Mouse (Mus musculus) midbrain, embryonic 16.5 days (tissue): ENCODE data around the gene Lman2l. TPM values are rescaled to one million over a fixed set of nuclear protein-coding genes. Genes with fewer than 3 reads are reported as not detected.

Experiments used
- ATAC-seq: fragments of 200-750 bp; cut with Nextera tagmentation; 2 replicates; pipeline ENCODE4 v1.8.0; 2017; ENCODE audit warnings: moderate TSS enrichment
- H3K27ac ChIP-seq: fragments of 300-500 bp; sonication (generic); 2 replicates; pipeline ENCODE4 v1.5.1; 2014; ENCODE audit warnings: mild to moderate bottlenecking, low read length, mixed read lengths
- H3K27me3 ChIP-seq: fragments of 300-500 bp; sonication (generic); 2 replicates; pipeline ENCODE4 v1.6.1; 2014; ENCODE audit warnings: low read depth, low read length, mixed read lengths; ENCODE audit not compliant: control insufficient read depth, insufficient read depth
- H3K36me3 ChIP-seq: fragments of 300-500 bp; sonication (generic); 2 replicates; pipeline ENCODE4 v1.6.1; 2014; ENCODE audit warnings: mild to moderate bottlenecking, low read length, moderate library complexity, mixed read lengths; ENCODE audit not compliant: control insufficient read depth, insufficient read depth
- H3K4me1 ChIP-seq: fragments of 300-500 bp; sonication (generic); 2 replicates; pipeline ENCODE4 v1.6.1; 2014; ENCODE audit warnings: mild to moderate bottlenecking, low read length, mixed read lengths; ENCODE audit not compliant: control insufficient read depth, insufficient read depth
- H3K4me2 ChIP-seq: fragments of 300-500 bp; sonication (generic); 2 replicates; pipeline ENCODE4 v1.6.1; 2014; ENCODE audit warnings: mild to moderate bottlenecking, low read length, mixed read lengths
- H3K4me3 ChIP-seq: fragments of 300-500 bp; sonication (generic); 2 replicates; pipeline ENCODE4 v1.5.1; 2014; ENCODE audit warnings: low read depth, mild to moderate bottlenecking, low read length, moderate library complexity, mixed read lengths
- H3K9ac ChIP-seq: fragments of 300-500 bp; sonication (generic); 2 replicates; pipeline ENCODE4 v1.6.1; 2014; ENCODE audit warnings: low read depth, low read length, mixed read lengths
- H3K9me3 ChIP-seq: fragments of 300-500 bp; sonication (generic); replicated peaks from 2 replicates; pipeline ENCODE4 v1.6.1; 2014; ENCODE audit warnings: mild to moderate bottlenecking, low read length, mixed read lengths; ENCODE audit not compliant: control insufficient read depth, poor library complexity, severe bottlenecking
- WGBS: fragments of 180-500 bp; shearing (Covaris S2); extraction: QIAGEN DNeasy Blood & Tissue Kit; methylation state at CpG from one replicate; pipeline ENCODE4 v1.1.7; 2014; 5-methylcytosine and 5-hydroxymethylcytosine counted together
- polyA plus RNA-seq: library from polyadenylated mRNA; unstranded; fragments of >200 nt; fragmentation: Nextera tagmentation; extraction: Ambion mirVana; gene quantifications from 2 replicates; pipeline ENCODE4 v1.2.1, GENCODE M21; 2015

The Lman2l gene
- polyA plus RNA-seq, 1 experiment from 2014 or later, result 65.7 TPM

GRCm38 (mm10) chr1:36478343-36478795 lies 33.3 kb upstream of the Lman2l start:
- H3K4me1 ChIP-seq, result peaks cover 30% of the 10 kb centered on the region
- WGBS, result 47% methylated on average over 2 of the region's 2 CpGs
- no peaks in the 10 kb centered on the region for H3K27me3 ChIP-seq
- no peak overlapping the region for H3K4me2 ChIP-seq
- H3K4me3 ChIP-seq, result no peak overlapping the region
- ATAC-seq, result no peak
- no peaks in the 10 kb centered on the region for H3K9me3 ChIP-seq
- H3K36me3 ChIP-seq, result no peaks in the 10 kb centered on the region
- H3K27ac ChIP-seq, result no peak overlapping the region
- H3K9ac ChIP-seq, result no peak overlapping the region

DNA sequence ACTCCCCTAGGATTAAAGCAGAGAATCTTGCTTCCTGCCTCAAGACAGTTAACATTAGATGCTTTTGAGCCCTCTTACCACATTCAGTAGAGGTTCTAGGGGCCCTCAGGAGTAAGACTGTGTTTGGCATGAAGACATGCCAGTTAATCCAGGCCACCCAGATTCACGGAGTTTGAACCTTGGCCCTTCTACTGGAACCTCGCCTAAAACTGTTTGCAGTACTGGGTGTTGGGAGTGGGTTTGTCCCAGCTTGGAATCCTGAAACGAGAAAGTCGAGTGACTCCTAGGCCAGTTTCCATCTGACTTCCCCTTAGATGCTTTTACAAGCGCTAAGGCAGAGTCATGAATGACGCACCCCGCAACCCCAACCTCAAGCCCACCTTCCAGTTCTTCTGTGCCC lies 31.4 kb upstream of the Lman2l start:
- Histone ChIP-seq H3K36me3 (no peaks in the 10 kb centered on the region), H3K9me3 (no peaks in the 10 kb centered on the region), H3K27me3 (no peaks in the 10 kb centered on the region), H3K9ac (no peak overlapping the region), H3K4me1 (peaks cover 44% of the 10 kb centered on the region), H3K4me3 (no peak overlapping the region), H3K4me2 (no peak overlapping the region), H3K27ac (no peak overlapping the region)
- WGBS, result 90% methylated on average over 7 of the region's 7 CpGs
- ATAC-seq, result no peak

DNA sequence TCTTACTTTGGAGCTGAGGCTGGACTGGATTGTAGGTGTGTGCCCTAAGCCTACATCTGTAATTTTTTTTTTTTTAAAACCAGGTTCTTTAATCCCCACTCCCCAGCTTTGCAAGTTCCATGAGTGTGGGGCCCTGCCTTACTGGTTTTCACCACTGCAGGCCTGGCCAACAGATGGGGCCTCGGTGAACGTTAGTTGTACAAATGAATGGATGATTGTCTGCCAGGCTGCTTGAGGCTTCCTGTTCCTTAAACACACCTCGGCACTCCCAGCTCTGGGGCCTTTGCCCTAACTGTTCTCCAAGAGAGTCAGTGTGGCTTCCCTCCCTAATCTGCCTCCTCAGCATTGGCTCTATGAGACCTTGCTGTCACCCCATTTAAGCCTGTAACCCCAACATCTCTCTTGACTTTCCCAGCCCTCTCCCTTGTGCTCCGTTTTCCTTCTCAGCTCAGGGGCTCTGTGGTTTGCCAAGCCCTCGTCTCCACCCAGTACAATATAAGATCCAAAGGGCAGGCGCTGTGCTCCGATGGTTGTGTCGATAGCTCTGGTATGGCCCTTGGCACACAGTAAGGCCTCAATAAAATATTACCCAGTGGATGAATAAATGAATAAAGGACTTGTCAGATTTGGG lies 30.5 kb upstream of the Lman2l start:
- 50% methylated on average over 8 of the region's 8 CpGs for WGBS

GRCm38 (mm10) chr1:36474646-36475045 lies 29.6 kb upstream of the Lman2l start:
- Histone ChIP-seq H3K36me3 (no peaks in the 10 kb centered on the region), H3K27ac (no peak overlapping the region), H3K4me2 (peak overlapping the region; percentile 80), H3K4me3 (no peak overlapping the region), H3K9me3 (no peaks in the 10 kb centered on the region), H3K27me3 (no peaks in the 10 kb centered on the region), H3K9ac (no peak overlapping the region), H3K4me1 (peaks cover 49% of the 10 kb centered on the region)
- ATAC-seq, result no peak
- 70% methylated on average over 3 of the region's 3 CpGs for WGBS

More for the DNA sequence above, 30.5 kb upstream of the Lman2l start:
- Histone ChIP-seq H3K4me1 (peaks cover 47% of the 10 kb centered on the region), H3K27me3 (no peaks in the 10 kb centered on the region), H3K4me2 (peak overlapping the region; percentile 80), H3K9ac (peak overlapping the region; percentile 42), H3K27ac (no peak overlapping the region), H3K4me3 (0 out of 2 replicates have a peak overlapping the region, but pooled peaks have one; percentile 3), H3K36me3 (no peaks in the 10 kb centered on the region), H3K9me3 (no peaks in the 10 kb centered on the region)
- no peak for ATAC-seq

DNA sequence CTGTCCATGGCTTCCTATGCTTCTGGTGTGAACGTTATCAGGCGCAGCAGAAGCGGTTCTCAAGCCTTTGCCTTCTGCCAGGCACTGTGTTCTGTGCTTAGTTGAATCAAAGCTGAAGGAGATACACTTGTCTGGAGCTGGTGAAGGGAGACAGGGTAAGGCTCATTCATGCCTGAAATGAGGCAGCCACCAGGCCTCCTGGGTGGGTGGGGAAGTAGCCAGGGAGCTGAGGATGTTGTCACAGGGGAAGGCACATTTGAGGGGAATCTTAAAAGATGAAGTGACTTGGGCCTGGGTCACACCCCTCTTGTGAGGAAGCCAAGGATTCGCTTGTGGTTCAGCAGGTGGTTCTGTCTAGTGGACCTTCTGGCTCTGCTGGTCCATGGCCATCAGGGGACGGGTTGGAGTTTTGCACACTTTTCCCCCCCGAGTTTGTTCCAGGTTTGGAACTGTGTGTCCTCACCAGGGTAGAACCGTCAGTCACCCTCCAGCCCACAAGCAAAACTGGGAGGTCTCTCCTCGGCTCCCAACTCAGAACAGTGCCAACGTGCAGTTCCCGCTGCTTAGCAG lies 28.2 kb upstream of the Lman2l start:
- Histone ChIP-seq H3K9me3 (no peaks in the 10 kb centered on the region), H3K27ac (no peak overlapping the region), H3K4me2 (peak overlapping the region; percentile 80), H3K4me3 (0 out of 2 replicates have a peak overlapping the region, but pooled peaks have one; percentile 14), H3K27me3 (no peaks in the 10 kb centered on the region), H3K36me3 (no peaks in the 10 kb centered on the region), H3K9ac (peak overlapping the region; percentile 45; the same call in 1 of the 2 replicates), H3K4me1 (peaks cover 49% of the 10 kb centered on the region)
- no peak for ATAC-seq
- 85% methylated on average over 10 of the region's 10 CpGs for WGBS

- Histone ChIP-seq H3K9me3 (no peaks in the 10 kb centered on the region), H3K9ac (peak overlapping the region; percentile 83), H3K4me1 (peaks cover 49% of the 10 kb centered on the region), H3K36me3 (no peaks in the 10 kb centered on the region), H3K27me3 (no peaks in the 10 kb centered on the region), H3K27ac (no peak overlapping the region), H3K4me3 (peak overlapping the region; percentile 76), H3K4me2 (peak overlapping the region; percentile 80)
- ATAC-seq, result no peak; the same call in 1 of the 2 replicates
- 15% methylated on average over 18 of the region's 18 CpGs for WGBS
Measured at GRCm38 (mm10) chr1:36472106-36472440, 27.0 kb upstream of the Lman2l start.

- H3K4me2 ChIP-seq, result peak within 1 kb of the TSS; percentile 80
- H3K4me1 ChIP-seq, result peaks cover 49% of the 10 kb centered on the region
- ATAC-seq, result peak; percentile 89
- H3K27me3 ChIP-seq, result no peaks in the 10 kb centered on the region
- WGBS, result under 1% methylated on average over 67 of the region's 98 CpGs
- no peaks in the 10 kb centered on the region for H3K36me3 ChIP-seq
- H3K4me3 ChIP-seq, result peak within 1 kb of the TSS; percentile 76
- H3K9ac ChIP-seq, result peak within 1 kb of the TSS; percentile 83
- H3K9me3 ChIP-seq, result no peaks in the 10 kb centered on the region
- H3K27ac ChIP-seq, result peak within 1 kb of the TSS; percentile 67
Measured at GRCm38 (mm10) chr1:36471181-36472105, 26.4 kb upstream of the Lman2l start, which contains the start of gene Cnnm4. Gene Cnnm4, plus strand, starts transcription at chr1:36471620.

DNA sequence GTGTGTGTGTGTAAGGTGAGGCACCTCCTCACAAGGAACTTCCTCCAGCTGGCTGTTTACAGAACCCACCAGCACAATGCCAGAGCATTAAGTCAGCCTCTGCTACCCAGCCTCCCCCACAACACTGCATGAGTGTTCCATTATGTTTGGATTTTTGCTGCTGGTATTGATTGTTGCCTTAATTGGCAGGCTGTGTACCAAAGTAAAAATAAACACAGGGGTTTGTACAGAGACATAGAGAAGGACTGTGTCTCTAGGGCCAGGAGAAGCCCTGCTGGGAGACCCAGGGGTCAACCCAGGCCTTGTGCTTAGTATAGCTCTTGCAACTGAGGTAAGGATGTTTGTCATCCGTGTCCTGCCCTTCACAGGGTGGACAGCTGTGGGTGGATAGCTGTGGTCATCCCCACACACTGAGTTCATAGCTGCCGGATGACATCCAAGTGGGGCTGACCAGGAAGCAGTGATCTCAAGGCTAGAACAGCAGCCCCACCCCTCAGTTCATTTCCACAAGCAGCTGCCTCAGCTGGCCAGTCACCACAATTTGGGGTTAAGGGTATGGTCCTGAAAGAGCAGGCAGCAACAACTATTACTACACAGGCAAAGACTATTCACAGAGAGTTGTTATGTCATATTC lies 24.9 kb upstream of the Lman2l start:
- no peaks in the 10 kb centered on the region for H3K36me3 ChIP-seq
- no peak for ATAC-seq
- H3K4me2 ChIP-seq, result no peak overlapping the region
- no peak overlapping the region for H3K9ac ChIP-seq
- WGBS, result 53% methylated on average over 2 of the region's 2 CpGs
- H3K9me3 ChIP-seq, result no peaks in the 10 kb centered on the region
- H3K27me3 ChIP-seq, result no peaks in the 10 kb centered on the region
- H3K4me3 ChIP-seq, result no peak overlapping the region
- H3K4me1 ChIP-seq, result peaks cover 35% of the 10 kb centered on the region
- no peak overlapping the region for H3K27ac ChIP-seq
